Mouse (Mus musculus): ENCODE data around the gene Spata2. TPM values are rescaled to one million over a fixed set of nuclear protein-coding genes. Genes with fewer than 3 reads are reported as not detected.

Spata2 gene
- polyA plus RNA-seq, 1 experiment, result 13.6 TPM

DNA sequence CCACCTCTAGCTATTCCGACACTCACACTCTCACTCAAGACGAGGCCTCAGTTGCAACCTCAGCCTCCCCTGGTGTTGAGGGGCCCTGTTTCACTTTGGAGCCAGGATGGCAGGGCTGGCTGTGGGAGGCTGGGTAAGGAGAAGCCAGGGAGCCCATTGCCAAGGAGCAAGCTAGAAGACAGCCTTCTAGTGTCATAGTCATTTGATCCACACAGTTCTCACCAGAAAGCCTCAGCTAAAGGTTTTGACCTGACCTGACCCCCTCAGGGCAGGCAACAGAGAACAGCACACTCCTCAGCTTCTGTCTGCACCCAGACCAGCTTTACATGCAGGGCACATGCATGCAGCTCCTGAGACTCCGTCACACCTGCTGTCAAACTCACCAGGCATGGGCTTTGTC is 26.7 kb downstream of the Spata2 start:
- Histone ChIP-seq H3K27me3 (ENCODE audit: control insufficient read depth, insufficient read depth, low read length, poor library complexity, severe bottlenecking) (no peaks in the 10 kb centered on the region), H3K9ac (ENCODE audit: low read depth, poor library complexity, severe bottlenecking) (no peak overlapping the region), H3K4me3 (ENCODE audit: low read depth, low read length) (no peak overlapping the region), H3K4me1 (ENCODE audit: control insufficient read depth, insufficient read depth, low read length) (no peaks in the 10 kb centered on the region), H3K27ac (ENCODE audit: insufficient read depth, low read length) (no peak overlapping the region), H3K9me3 (replicated peaks; ENCODE audit: control insufficient read depth, insufficient read depth, low read length, poor library complexity, severe bottlenecking) (no peaks in the 10 kb centered on the region), H3K36me3 (ENCODE audit: control insufficient read depth, insufficient read depth, low read length, poor library complexity, severe bottlenecking) (peaks cover 6% of the 10 kb centered on the region; the same call in 1 of the 2 replicates)
- no peak for TF ChIP-seq CTCF (IDR thresholded peaks at IDR 0.05; ENCODE audit: low read depth, low read length)
- no peak for TF ChIP-seq POLR2A (IDR thresholded peaks at IDR 0.05; ENCODE audit: insufficient read depth, low read length)

GRCm38 (mm10) chr2:167463802-167464201 is 28.9 kb downstream of the Spata2 start:
- Histone ChIP-seq H3K9ac (ENCODE audit: low read depth, poor library complexity, severe bottlenecking) (no peak overlapping the region), H3K27ac (ENCODE audit: insufficient read depth, low read length) (no peak overlapping the region), H3K36me3 (ENCODE audit: control insufficient read depth, insufficient read depth, low read length, poor library complexity, severe bottlenecking) (peaks cover 7% of the 10 kb centered on the region), H3K27me3 (ENCODE audit: control insufficient read depth, insufficient read depth, low read length, poor library complexity, severe bottlenecking) (no peaks in the 10 kb centered on the region), H3K4me3 (ENCODE audit: low read depth, low read length) (no peak overlapping the region), H3K9me3 (replicated peaks; ENCODE audit: control insufficient read depth, insufficient read depth, low read length, poor library complexity, severe bottlenecking) (no peaks in the 10 kb centered on the region), H3K4me1 (ENCODE audit: control insufficient read depth, insufficient read depth, low read length) (no peaks in the 10 kb centered on the region)
- no peak for TF ChIP-seq EP300 (IDR thresholded peaks at IDR 0.05; ENCODE audit: insufficient read depth, low read depth, low read length)
- no peak for TF ChIP-seq POLR2A (IDR thresholded peaks at IDR 0.05; ENCODE audit: insufficient read depth, low read length)
- no peak for TF ChIP-seq CTCF (IDR thresholded peaks at IDR 0.05; ENCODE audit: low read depth, low read length)

DNA sequence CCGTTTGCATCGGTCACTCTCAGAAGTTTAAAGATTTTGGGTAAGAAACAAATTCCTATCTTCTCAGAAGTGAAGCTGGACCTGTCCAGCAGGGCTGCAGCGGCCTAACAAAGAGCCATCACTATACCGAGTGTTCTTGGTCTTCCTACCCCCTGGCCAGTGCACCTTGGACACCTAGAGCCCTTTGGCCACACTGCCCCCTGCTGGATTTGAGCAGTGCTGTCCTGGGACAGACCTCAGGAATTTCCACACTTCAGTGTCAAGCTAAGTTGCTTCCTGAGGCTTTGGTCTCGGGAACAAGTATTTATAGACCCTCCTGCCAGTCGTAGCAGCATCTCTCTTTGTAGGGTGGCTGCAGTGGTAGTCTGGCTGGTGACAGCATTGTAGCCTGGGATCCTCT is 29.7 kb downstream of the Spata2 start:
- TF ChIP-seq POLR2A (IDR thresholded peaks at IDR 0.05; ENCODE audit: insufficient read depth, low read length) (no peak), CTCF (IDR thresholded peaks at IDR 0.05; ENCODE audit: low read depth, low read length) (peak; percentile 64)
- Histone ChIP-seq H3K4me3 (ENCODE audit: low read depth, low read length) (no peak overlapping the region), H3K27ac (ENCODE audit: insufficient read depth, low read length) (no peak overlapping the region), H3K27me3 (ENCODE audit: control insufficient read depth, insufficient read depth, low read length, poor library complexity, severe bottlenecking) (no peaks in the 10 kb centered on the region), H3K9me3 (replicated peaks; ENCODE audit: control insufficient read depth, insufficient read depth, low read length, poor library complexity, severe bottlenecking) (no peaks in the 10 kb centered on the region), H3K9ac (ENCODE audit: low read depth, poor library complexity, severe bottlenecking) (no peak overlapping the region), H3K36me3 (ENCODE audit: control insufficient read depth, insufficient read depth, low read length, poor library complexity, severe bottlenecking) (peaks cover 7% of the 10 kb centered on the region), H3K4me1 (ENCODE audit: control insufficient read depth, insufficient read depth, low read length) (no peaks in the 10 kb centered on the region)

GRCm38 (mm10) chr2:167459071-167459865 is 33.4 kb downstream of the Spata2 start:
- peaks cover 9% of the 10 kb centered on the region for H3K36me3 ChIP-seq (ENCODE audit: control insufficient read depth, insufficient read depth, low read length, poor library complexity, severe bottlenecking)

GRCm38 (mm10) chr2:167458548-167458947 is 34.1 kb downstream of the Spata2 start:
- no peaks in the 10 kb centered on the region for H3K9me3 ChIP-seq (replicated peaks; ENCODE audit: control insufficient read depth, insufficient read depth, low read length, poor library complexity, severe bottlenecking)
- H3K4me3 ChIP-seq (ENCODE audit: low read depth, low read length), result no peak overlapping the region
- no peaks in the 10 kb centered on the region for H3K27me3 ChIP-seq (ENCODE audit: control insufficient read depth, insufficient read depth, low read length, poor library complexity, severe bottlenecking)
- no peaks in the 10 kb centered on the region for H3K4me1 ChIP-seq (ENCODE audit: control insufficient read depth, insufficient read depth, low read length)
- peaks cover 16% of the 10 kb centered on the region for H3K36me3 ChIP-seq (ENCODE audit: control insufficient read depth, insufficient read depth, low read length, poor library complexity, severe bottlenecking)
- TF ChIP-seq CTCF (IDR thresholded peaks at IDR 0.05; ENCODE audit: low read depth, low read length) (no peak), EP300 (IDR thresholded peaks at IDR 0.05; ENCODE audit: insufficient read depth, low read depth, low read length) (no peak), POLR2A (IDR thresholded peaks at IDR 0.05; ENCODE audit: insufficient read depth, low read length) (no peak)
- H3K9ac ChIP-seq (ENCODE audit: low read depth, poor library complexity, severe bottlenecking), result no peak overlapping the region
- no peak overlapping the region for H3K27ac ChIP-seq (ENCODE audit: insufficient read depth, low read length)

More at GRCm38 (mm10) chr2:167459071-167459865, 33.4 kb downstream of the Spata2 start:
- Histone ChIP-seq H3K4me1 (ENCODE audit: control insufficient read depth, insufficient read depth, low read length) (no peaks in the 10 kb centered on the region), H3K4me3 (ENCODE audit: low read depth, low read length) (no peak overlapping the region), H3K27ac (ENCODE audit: insufficient read depth, low read length) (no peak overlapping the region), H3K27me3 (ENCODE audit: control insufficient read depth, insufficient read depth, low read length, poor library complexity, severe bottlenecking) (no peaks in the 10 kb centered on the region), H3K9ac (ENCODE audit: low read depth, poor library complexity, severe bottlenecking) (no peak overlapping the region), H3K9me3 (replicated peaks; ENCODE audit: control insufficient read depth, insufficient read depth, low read length, poor library complexity, severe bottlenecking) (no peaks in the 10 kb centered on the region)
- TF ChIP-seq POLR2A (IDR thresholded peaks at IDR 0.05; ENCODE audit: insufficient read depth, low read length), result no peak
- TF ChIP-seq EP300 (IDR thresholded peaks at IDR 0.05; ENCODE audit: insufficient read depth, low read depth, low read length), result no peak
- no peak for TF ChIP-seq CTCF (IDR thresholded peaks at IDR 0.05; ENCODE audit: low read depth, low read length)

DNA sequence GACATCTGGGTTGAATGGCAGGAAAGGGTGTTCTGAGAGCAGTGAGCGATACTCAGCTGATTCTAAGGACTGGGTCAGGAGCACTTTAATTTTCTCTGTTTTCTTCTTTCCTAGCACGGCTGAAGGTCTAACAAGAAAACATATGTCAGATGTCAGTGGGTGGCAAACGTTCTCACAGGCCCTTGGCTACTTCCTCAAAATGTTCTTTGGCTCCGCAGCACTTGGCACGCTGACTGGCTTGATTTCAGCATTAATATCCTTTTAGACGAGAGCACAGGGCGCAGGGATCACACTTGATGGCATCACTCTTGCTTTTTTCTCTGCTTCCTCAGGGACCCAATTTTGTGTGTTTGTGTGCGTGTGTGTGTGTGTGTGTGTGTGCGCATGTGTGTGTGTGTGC is 35.5 kb downstream of the Spata2 start:
- no peak overlapping the region for H3K4me3 ChIP-seq (ENCODE audit: low read depth, low read length)
- TF ChIP-seq CTCF (IDR thresholded peaks at IDR 0.05; ENCODE audit: low read depth, low read length) (no peak), POLR2A (IDR thresholded peaks at IDR 0.05; ENCODE audit: insufficient read depth, low read length) (no peak), EP300 (IDR thresholded peaks at IDR 0.05; ENCODE audit: insufficient read depth, low read depth, low read length) (no peak)
- H3K9me3 ChIP-seq (replicated peaks; ENCODE audit: control insufficient read depth, insufficient read depth, low read length, poor library complexity, severe bottlenecking), result no peaks in the 10 kb centered on the region
- H3K27me3 ChIP-seq (ENCODE audit: control insufficient read depth, insufficient read depth, low read length, poor library complexity, severe bottlenecking), result no peaks in the 10 kb centered on the region
- no peak overlapping the region for H3K27ac ChIP-seq (ENCODE audit: insufficient read depth, low read length)
- H3K4me1 ChIP-seq (ENCODE audit: control insufficient read depth, insufficient read depth, low read length), result no peaks in the 10 kb centered on the region
- H3K9ac ChIP-seq (ENCODE audit: low read depth, poor library complexity, severe bottlenecking), result no peak overlapping the region
- peaks cover 24% of the 10 kb centered on the region for H3K36me3 ChIP-seq (ENCODE audit: control insufficient read depth, insufficient read depth, low read length, poor library complexity, severe bottlenecking)
